Mouse (Mus musculus) ES-E14 (cell line): Measurements from ENCODE around the gene Aig1. TPM values are rescaled to one million over a fixed set of nuclear protein-coding genes. Genes with fewer than 3 reads are reported as not detected.

ENCODE experiments used
- DNase-seq: peaks from one replicate; pipeline ENCODE4 v3.0.0-alpha.2; 2013; ENCODE audit warnings: low read depth, low spot score
- H3K27ac ChIP-seq: 2 replicates; pipeline ENCODE4 v1.5.1; 2012; ENCODE audit warnings: low read depth, mild to moderate bottlenecking, low read length, moderate library complexity, mixed read lengths; ENCODE audit not compliant: poor library complexity, insufficient read depth, severe bottlenecking
- H3K36me3 ChIP-seq: 2 replicates; pipeline ENCODE4 v1.6.1; 2012; ENCODE audit warnings: mild to moderate bottlenecking, low read length, moderate library complexity, mixed read lengths; ENCODE audit not compliant: control insufficient read depth, poor library complexity, insufficient read depth, severe bottlenecking
- H3K4me1 ChIP-seq, 2 experiments: fragments of 150-350 bp in 1 of 2; sonication (generic) in 1 of 2; 2 replicates each; pipeline ENCODE4 v1.6.1; 2012; ENCODE audit warnings: low read length in 2 of 2, mild to moderate bottlenecking in 1 of 2, mixed read lengths in 1 of 2; ENCODE audit not compliant: control insufficient read depth in 2 of 2, insufficient read depth in 2 of 2, poor library complexity in 1 of 2
- H3K4me3 ChIP-seq, 2 experiments: fragments of 150-350 bp in 1 of 2; sonication (generic) in 1 of 2; 2 replicates each; pipeline ENCODE4 v1.5.1; 2012; ENCODE audit warnings: low read length in 2 of 2, low read depth in 1 of 2, mild to moderate bottlenecking in 1 of 2, mixed read lengths in 1 of 2; ENCODE audit not compliant: insufficient read depth in 1 of 2, poor library complexity in 1 of 2, severe bottlenecking in 1 of 2
- H3K9ac ChIP-seq: 2 replicates; pipeline ENCODE4 v1.6.1; 2012; ENCODE audit warnings: low read depth, mild to moderate bottlenecking, low read length, mixed read lengths; ENCODE audit not compliant: poor library complexity, insufficient read depth, severe bottlenecking
- H3K9me3 ChIP-seq: fragments of 150-350 bp; sonication (generic); 2 replicates; pipeline ENCODE4 v1.6.1; 2012; ENCODE audit warnings: low read depth, mild to moderate bottlenecking, low read length; ENCODE audit not compliant: control insufficient read depth, insufficient read depth
- CHD2 ChIP-seq: IDR thresholded peaks from 2 replicates; pipeline ENCODE4 v1.6.1; 2014; ENCODE audit warnings: mild to moderate bottlenecking, low read depth, low read length, inconsistent platforms
- HCFC1 ChIP-seq: IDR thresholded peaks from 2 replicates; pipeline ENCODE4 v1.6.1; 2012; ENCODE audit warnings: low read length, inconsistent platforms, borderline replicate concordance; ENCODE audit not compliant: insufficient read depth
- MAFK ChIP-seq: IDR thresholded peaks from 2 replicates; pipeline ENCODE4 v1.6.1; 2014; ENCODE audit warnings: mild to moderate bottlenecking, low read depth, low read length, inconsistent platforms; ENCODE audit not compliant: insufficient read depth
- ZC3H11A ChIP-seq: IDR thresholded peaks from 2 replicates; pipeline ENCODE4 v1.6.1; 2012; ENCODE audit warnings: low read depth, mild to moderate bottlenecking, inconsistent platforms, low read length, borderline replicate concordance
- ZNF384 ChIP-seq: IDR thresholded peaks from 2 replicates; pipeline ENCODE4 v1.6.1; 2012; ENCODE audit warnings: low read depth, low read length, inconsistent platforms
- in situ Hi-C, 2 experiments: fragments of 600-800 bp; cut with MboI; formaldehyde crosslinking; loops; one replicate each; pipeline ENCODE4 v1.15.1; 2025; ENCODE audit warnings: low sequenced_read_pairs in 2 of 2, inconsistent platforms in 1 of 2; ENCODE audit not compliant: unreplicated experiment in 2 of 2
- total RNA-seq: library from RNA; depleted of rRNA; stranded (reverse); fragments of 300-350 nt; gene quantifications from 2 replicates; pipeline ENCODE4 v1.2.3, GENCODE M21; 2012

The Aig1 gene
- total RNA-seq, 1 experiment: 10.1 TPM

GRCm38 (mm10) chr10:13776014-13776413 lies 92.8 kb downstream of the Aig1 start:
- in situ Hi-C loops: no loop called here
- no peaks in the 10 kb centered on the region for H3K4me1 ChIP-seq
- H3K4me3 ChIP-seq: no peak overlapping the region
- H3K27ac ChIP-seq: no peak overlapping the region
- TF ChIP-seq CHD2 (no peak), ZNF384 (no peak)
- no peaks in the 10 kb centered on the region for H3K36me3 ChIP-seq
- DNase-seq: no peak
- no peaks in the 10 kb centered on the region for H3K9me3 ChIP-seq
- H3K9ac ChIP-seq: no peak overlapping the region

GRCm38 (mm10) chr10:13775411-13775810 lies 93.4 kb downstream of the Aig1 start:
- H3K4me3 ChIP-seq: no peak overlapping the region
- in situ Hi-C loops: no loop called here
- H3K27ac ChIP-seq: no peak overlapping the region
- no peak overlapping the region for H3K9ac ChIP-seq
- no peaks in the 10 kb centered on the region for H3K4me1 ChIP-seq
- no peaks in the 10 kb centered on the region for H3K36me3 ChIP-seq
- no peak for TF ChIP-seq ZC3H11A
- no peak for TF ChIP-seq ZNF384
- no peak for TF ChIP-seq HCFC1
- TF ChIP-seq CHD2: no peak
- no peak for TF ChIP-seq MAFK
- H3K9me3 ChIP-seq: no peaks in the 10 kb centered on the region
- no peak for DNase-seq

GRCm38 (mm10) chr10:13774910-13775309 lies 93.9 kb downstream of the Aig1 start:
- Histone ChIP-seq H3K36me3 (no peaks in the 10 kb centered on the region), H3K9ac (no peak overlapping the region), H3K27ac (no peak overlapping the region), H3K9me3 (no peaks in the 10 kb centered on the region), H3K4me3 (no peak overlapping the region), H3K4me1 (no peaks in the 10 kb centered on the region)
- in situ Hi-C loops: no loop called here
- no peak for DNase-seq
- no peak for TF ChIP-seq CHD2
- TF ChIP-seq HCFC1: no peak
- no peak for TF ChIP-seq ZNF384
- TF ChIP-seq ZC3H11A: no peak
- no peak for TF ChIP-seq MAFK

DNA sequence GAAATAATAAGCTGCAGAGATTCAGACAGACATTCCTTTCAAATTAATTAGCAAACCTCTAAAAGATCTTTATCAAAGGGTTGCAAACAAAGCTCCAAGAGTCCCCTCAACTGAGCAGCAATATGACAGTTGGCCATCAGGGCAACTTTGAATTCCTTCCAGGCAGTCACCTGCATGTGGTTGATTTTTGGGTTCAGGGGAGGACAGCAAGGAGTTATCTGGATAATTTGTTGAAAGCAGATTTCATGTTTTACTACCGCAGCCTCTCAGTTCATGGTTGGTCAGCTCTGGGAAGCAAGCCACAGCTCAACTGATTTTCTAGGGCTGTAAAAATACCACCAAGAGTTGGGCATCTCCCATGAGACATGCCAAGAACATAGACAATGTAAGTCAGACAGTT lies 98.1 kb downstream of the Aig1 start:
- Histone ChIP-seq H3K36me3 (no peaks in the 10 kb centered on the region), H3K4me1 (peaks cover 0 to 2% of the 10 kb centered on the region in 2 experiments; a peak in 2 of 4 replicates), H3K4me3 (no peak overlapping the region), H3K9ac (no peak overlapping the region), H3K9me3 (no peaks in the 10 kb centered on the region), H3K27ac (no peak overlapping the region)
- DNase-seq: no peak
- in situ Hi-C loops: no loop called here
- TF ChIP-seq HCFC1: no peak
- no peak for TF ChIP-seq ZNF384
- TF ChIP-seq ZC3H11A: no peak

GRCm38 (mm10) chr10:13769789-13770188 lies 99.0 kb downstream of the Aig1 start:
- H3K4me1 ChIP-seq: peaks cover 0 to 2% of the 10 kb centered on the region in 2 experiments; a peak in 2 of 4 replicates
- H3K9ac ChIP-seq: no peak overlapping the region
- TF ChIP-seq HCFC1: no peak
- TF ChIP-seq CHD2: no peak
- TF ChIP-seq ZC3H11A: no peak
- H3K27ac ChIP-seq: no peak overlapping the region
- H3K36me3 ChIP-seq: no peaks in the 10 kb centered on the region
- no peaks in the 10 kb centered on the region for H3K9me3 ChIP-seq
- no peak overlapping the region for H3K4me3 ChIP-seq
- in situ Hi-C loops: no loop called here
- DNase-seq: no peak
